Mouse (Mus musculus) spleen, postnatal 10 days (tissue): ENCODE results near the gene Mta3.

Experiments
- DNase-seq, 2 experiments: peaks; one replicate each; pipeline ENCODE4 v3.0.0; 2021 to 2022; ENCODE audit warnings: low spot score in 2 of 2

Gene Mta3

DNA sequence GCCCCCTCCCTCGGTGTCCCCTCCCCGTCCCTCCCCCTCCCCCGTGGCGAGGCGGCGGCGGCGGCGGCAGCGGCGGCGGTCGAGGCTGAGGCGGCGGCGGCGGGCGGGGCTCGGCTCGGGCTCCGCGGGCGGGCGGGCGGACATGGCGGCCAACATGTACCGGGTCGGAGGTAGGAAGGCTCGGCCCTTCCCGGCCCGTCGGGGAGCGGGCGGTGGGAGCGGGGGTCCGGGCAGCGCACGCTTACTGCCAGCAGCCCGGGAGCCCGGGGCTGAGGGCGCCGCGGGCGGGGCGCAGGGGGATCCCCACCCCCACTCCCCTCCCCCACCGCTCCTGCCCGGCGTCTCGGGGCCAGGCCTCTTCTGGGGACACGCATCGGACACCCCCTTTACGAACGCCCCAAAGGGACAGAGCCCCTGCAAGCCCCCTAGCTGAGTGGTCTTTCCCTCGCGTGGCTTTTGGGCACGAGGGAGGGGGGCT, at the start of gene Mta3:
Mta3 (plus strand) TSS at position 48 of the 478 bp plus-strand sequence.
- DNase-seq: peak; percentile 78 to 83

DNA sequence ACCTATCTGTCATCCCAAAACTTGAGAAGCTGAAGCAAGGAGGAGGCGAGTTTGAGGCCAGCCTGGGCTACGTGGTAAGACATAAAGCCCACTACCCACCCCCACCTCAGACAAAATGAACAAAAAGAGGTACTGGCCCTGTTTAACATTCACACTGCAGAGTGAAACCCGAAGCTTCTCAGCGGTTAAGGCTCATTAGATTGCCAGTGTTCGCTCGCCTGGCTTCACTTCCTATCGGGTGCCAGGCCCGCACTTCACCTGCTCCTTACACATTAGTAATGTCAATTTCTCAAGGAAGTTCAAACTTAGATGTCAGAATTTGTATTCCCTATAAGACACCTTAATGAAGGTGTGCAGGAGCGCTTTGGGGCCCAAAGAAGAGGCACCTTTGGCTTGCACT, 48.6 kb upstream of the Mta3 start:
- DNase-seq: no peak

DNA sequence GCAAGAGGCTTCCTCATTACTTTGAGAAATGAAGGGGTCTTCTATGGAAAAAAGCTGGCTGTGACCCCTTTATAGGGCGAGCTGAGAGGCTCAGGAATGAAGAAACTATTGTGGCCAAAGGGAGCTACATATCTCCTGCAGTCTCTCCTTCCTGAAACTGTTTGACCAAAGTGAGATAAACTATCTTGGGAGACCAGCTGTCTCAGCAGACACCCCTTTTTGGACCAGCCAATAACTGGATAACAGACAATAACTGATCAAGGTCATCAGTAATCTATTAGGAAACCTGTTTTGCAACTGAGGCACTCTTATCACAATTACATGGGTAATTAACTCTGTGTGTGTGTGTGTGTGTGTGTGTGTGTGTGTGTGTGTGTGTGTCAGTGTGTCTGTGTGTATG, 47.0 kb upstream of the Mta3 start:
- no peak for DNase-seq

GRCm38 (mm10) chr17:83664761-83665160, 41.2 kb upstream of the Mta3 start:
- no peak for DNase-seq

- peak in 1 of 2 experiments; percentile 49 for DNase-seq
These were observed 39.2 kb upstream of the Mta3 start for GRCm38 (mm10) chr17:83666597-83667287.

DNA sequence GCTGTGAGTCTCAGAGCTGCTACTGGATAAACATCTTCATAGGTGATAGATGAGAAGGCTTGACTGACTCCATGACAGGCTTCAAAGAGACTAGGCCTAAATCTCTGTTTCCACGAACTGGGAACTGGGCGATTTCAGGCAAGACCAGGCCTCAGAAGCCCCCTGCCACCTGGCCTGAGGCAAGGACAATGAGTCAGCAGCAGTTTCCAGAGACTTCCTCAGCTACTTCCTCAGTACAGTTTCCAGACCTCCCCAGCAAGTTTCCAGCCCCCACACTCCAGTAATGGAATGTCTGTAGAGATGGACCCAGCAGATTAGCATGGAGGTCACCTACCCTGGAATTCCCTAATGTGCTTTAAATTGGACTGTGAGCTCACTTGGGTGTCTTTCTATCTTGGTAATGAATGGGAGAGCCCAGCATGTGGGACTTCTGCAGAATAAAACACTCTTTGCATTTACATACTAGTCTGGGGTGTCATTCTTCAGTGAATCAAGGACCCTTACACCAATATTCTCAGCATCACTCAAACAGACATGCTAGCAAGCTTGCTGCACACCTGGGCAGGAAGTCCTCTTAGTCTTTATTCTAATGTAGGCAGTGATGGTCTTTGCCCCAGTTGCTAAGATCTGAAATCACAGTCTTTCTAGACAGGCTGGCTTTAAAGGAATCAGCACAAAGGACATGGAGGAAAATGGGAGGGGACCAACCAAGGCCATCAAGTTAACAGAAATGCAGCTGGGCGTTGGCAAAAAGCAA, 37.9 kb upstream of the Mta3 start:
- no peak for DNase-seq

DNA sequence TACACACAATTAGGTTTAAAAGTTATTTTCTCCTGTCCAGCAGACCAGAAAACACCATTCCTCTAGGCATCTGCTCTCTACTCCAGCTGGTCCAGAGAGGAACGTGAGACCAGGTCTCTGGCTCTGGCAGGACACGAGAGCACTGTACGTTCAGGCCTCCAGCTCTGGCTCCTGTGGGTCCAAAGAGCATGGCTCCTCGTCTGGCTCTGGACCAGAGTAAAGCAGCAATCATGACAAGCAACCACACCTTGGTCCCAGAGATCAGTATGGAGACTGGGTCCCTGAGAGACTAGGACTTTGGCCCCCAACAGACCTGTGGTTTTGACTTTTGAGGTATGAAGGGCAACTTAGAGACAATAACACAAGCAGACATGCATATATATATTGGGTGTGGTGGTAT, 33.3 kb upstream of the Mta3 start:
- DNase-seq: no peak

- DNase-seq: no peak
These were observed 28.6 kb upstream of the Mta3 start for GRCm38 (mm10) chr17:83677370-83677769.

DNA sequence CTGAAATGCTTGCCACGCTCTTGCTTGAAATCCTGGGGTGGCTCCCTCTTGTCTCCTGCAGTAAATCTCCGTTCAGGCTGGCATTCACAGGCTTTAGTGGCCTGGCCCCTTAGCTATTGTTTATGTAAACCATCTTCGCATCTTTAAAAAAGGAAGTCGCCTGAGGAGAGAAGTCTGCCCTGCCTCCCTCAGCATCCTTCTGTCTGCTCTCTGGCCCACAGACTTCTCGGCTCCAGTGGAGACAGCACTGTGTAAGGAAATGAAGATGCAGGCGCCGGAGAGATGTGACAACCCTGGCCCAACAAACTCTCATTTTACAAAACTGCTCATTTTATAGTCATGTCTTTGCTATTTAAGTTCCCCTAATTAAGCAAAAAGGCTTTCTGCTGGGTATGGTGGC, 24.0 kb upstream of the Mta3 start:
- DNase-seq: no peak

DNA sequence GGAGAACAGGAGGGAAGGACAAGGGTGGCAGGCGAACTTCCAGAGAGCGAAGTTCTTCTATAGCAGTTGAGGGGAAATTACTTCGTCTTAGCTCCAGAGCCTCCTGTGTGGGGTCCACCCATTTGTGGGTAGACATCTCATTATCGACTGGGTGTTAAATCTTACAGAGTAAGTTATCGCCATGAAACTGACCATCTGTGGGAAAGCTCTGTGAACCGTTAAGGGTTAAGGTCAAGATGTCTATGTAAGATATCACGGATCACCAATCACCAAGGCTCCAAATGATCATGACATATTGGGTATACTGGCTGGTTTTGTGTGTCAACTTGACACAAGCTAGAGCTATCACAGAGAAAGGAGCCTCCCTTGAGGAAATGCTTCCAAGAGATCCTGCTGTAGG, 21.5 kb upstream of the Mta3 start:
- DNase-seq: no peak

- no peak for DNase-seq
These were observed 15.5 kb upstream of the Mta3 start for GRCm38 (mm10) chr17:83690418-83690817.

- no peak for DNase-seq
These were observed 14.6 kb upstream of the Mta3 start for GRCm38 (mm10) chr17:83691379-83691778.

- DNase-seq: no peak
These were observed 12.0 kb upstream of the Mta3 start for GRCm38 (mm10) chr17:83693941-83694340.

- peak in 1 of 2 experiments; percentile 58 for DNase-seq
These were observed 10.2 kb upstream of the Mta3 start for GRCm38 (mm10) chr17:83695785-83696184.

- DNase-seq: no peak
These were observed 6.8 kb upstream of the Mta3 start for GRCm38 (mm10) chr17:83699062-83699724.

DNA sequence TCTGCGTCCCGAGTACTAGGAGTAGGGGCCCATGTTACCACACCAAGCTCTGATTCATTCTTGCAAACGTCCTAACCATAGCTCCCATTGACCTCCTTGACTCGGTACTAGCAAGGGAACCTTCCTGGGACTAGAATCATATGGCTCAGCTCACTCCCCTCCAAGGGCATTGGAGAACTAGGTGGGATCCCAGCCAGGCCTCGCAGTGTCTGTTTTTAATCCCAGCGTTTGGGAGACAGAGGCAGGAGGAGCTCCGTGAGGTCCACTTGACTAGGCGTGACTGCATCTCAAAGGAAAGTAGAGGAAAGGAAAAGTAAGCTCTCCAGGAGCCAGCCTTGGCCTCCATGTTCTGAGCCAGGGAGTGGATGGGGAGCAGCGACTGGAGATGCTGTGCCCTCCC, 5.8 kb upstream of the Mta3 start:
- no peak for DNase-seq

DNA sequence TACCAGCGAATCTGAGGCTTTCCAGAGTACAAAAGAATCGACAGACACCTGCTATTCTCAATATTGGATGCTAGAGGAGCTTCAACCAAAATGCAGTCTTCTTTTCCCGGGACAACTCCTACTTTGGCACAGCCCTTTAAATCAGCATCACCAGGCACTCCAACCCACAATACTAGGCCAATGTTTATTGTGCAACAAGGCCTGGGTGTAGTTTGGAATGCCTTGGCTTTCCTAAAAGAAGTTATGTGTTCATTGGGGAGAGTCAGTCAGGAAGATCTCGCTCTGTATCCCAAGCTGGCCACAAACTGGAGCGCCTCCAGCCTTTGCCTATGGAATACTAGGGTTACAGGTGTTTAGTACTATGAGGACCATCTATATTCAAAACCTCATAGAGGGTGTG, 1.5 kb upstream of the Mta3 start:
- no peak for DNase-seq

GRCm38 (mm10) chr17:83705352-83706115, 429 bp upstream of the Mta3 start:
- peak; percentile 69 to 75 for DNase-seq

GRCm38 (mm10) chr17:83706594-83707126, 697 bp downstream of the Mta3 start:
- peak; percentile 57 to 69 for DNase-seq

GRCm38 (mm10) chr17:83707372-83707771, 1.4 kb downstream of the Mta3 start:
- peak; percentile 28 to 43 for DNase-seq

GRCm38 (mm10) chr17:83707846-83708245, 1.9 kb downstream of the Mta3 start:
- DNase-seq: no peak

DNA sequence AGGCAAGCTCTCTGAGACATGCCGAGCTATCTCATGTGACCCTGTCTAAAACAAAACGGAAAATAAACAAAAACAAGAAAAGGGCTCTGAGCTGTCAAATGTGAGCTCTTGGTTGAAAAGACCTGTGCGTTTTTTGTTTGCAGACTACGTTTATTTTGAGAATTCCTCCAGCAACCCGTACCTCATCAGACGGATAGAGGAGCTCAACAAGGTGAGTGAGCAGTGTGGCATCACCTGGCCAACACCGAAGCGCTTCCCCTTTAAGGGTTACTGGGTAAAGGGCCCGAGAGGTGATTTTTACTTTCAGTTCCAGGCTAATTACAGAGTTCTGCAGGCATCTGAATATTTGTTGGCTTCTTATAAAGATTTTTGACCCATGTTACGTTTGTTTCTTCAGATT, 2.3 kb downstream of the Mta3 start:
- no peak for DNase-seq
